10 mouse cellular contexts compared by ENCODE assay signal in genomic region chrY:872855-873549, GRCm38 (mm10). TPM values are rescaled to one million over a fixed set of nuclear protein-coding genes. Genes with fewer than 3 reads are reported as not detected.
DNase-seq lines count a peak whose midpoint lies in the region; ATAC-seq and TF ChIP-seq lines count a peak whose summit lies in the region.
"Had no signal": no experiment of that assay in that cellular context is flagged by ENCODE, and none has a peak within 500 bp of the region (broad histone marks: within the 10 kb centered on the region; RNA-seq: fewer than 3 reads in every experiment).

No protein-coding gene starts in this region.

- H3K27me3 ChIP-seq in heart, embryonic 12.5 days (replicated peaks) = no peaks in the 10 kb centered on the region
- H3K27me3 ChIP-seq in MEL (ENCODE audit: control insufficient read depth in 1 of 2, insufficient read depth in 2 of 2, low read length in 2 of 2) = no peaks in the 10 kb centered on the region
- H3K27me3 ChIP-seq in forebrain, embryonic 16.5 days (replicated peaks; ENCODE audit: control insufficient read depth, insufficient read depth, low read length) = no peaks in the 10 kb centered on the region
- H3K27me3 ChIP-seq in midbrain, embryonic 14.5 days (ENCODE audit: control insufficient read depth, insufficient read depth, low read length) = no peaks in the 10 kb centered on the region
- H3K27me3 ChIP-seq in thymus, adult 2 months (ENCODE audit: control insufficient read depth, insufficient read depth, low read length) = no peaks in the 10 kb centered on the region

- H3K9ac ChIP-seq in heart, embryonic 12.5 days = no peak overlapping the region
- no peak overlapping the region for H3K9ac ChIP-seq in MEL (ENCODE audit: control insufficient read depth, low read depth, low read length, poor library complexity, severe bottlenecking)
- H3K9ac ChIP-seq in forebrain, embryonic 16.5 days (replicated peaks; ENCODE audit: low read depth, low read length) = no peak overlapping the region; the same call in 1 of the 2 replicates
- H3K9ac ChIP-seq in midbrain, embryonic 14.5 days (replicated peaks; ENCODE audit: low read length) = no peak overlapping the region

- H3K79me2 ChIP-seq in MEL (ENCODE audit: control insufficient read depth, insufficient read depth, low read length, poor library complexity) = no peaks in the 10 kb centered on the region

- TF ChIP-seq EP300 in MEL (IDR thresholded peaks at IDR 0.05; ENCODE audit: low read depth in 1 of 2, low read length in 2 of 2) = no peak

- H3K27ac ChIP-seq in heart, embryonic 12.5 days (ENCODE audit: poor library complexity, severe bottlenecking) = no peak overlapping the region
- H3K27ac ChIP-seq in MEL (ENCODE audit: control insufficient read depth, low read depth, low read length) = no peak overlapping the region
- H3K27ac ChIP-seq in forebrain, embryonic 16.5 days (ENCODE audit: low read length) = peak overlapping the region; percentile 63; the same call in 1 of the 2 replicates
- H3K27ac ChIP-seq in midbrain, embryonic 14.5 days (replicated peaks; ENCODE audit: low read depth, low read length) = peak overlapping the region; percentile 39
- no peak overlapping the region for H3K27ac ChIP-seq in thymus, adult 2 months (ENCODE audit: control insufficient read depth, insufficient read depth, low read length)

- no peak for TF ChIP-seq POLR2A in MEL (IDR thresholded peaks at IDR 0.05; ENCODE audit: control insufficient read depth in 1 of 2, insufficient read depth in 1 of 2, low read depth in 1 of 2, low read length in 2 of 2, poor library complexity in 1 of 2)
- no peak for TF ChIP-seq POLR2A in thymus, adult 2 months (IDR thresholded peaks at IDR 0.05; ENCODE audit: control insufficient read depth, extremely low read depth, insufficient read depth, low read length, poor library complexity)

- no peak for TF ChIP-seq RAD21 in MEL (IDR thresholded peaks at IDR 0.05; ENCODE audit: low read depth, low read length)

- WGBS in heart, embryonic 12.5 days = 17% methylated on average over 8 of the region's 18 CpGs
- 24% methylated on average over 12 of the region's 18 CpGs for WGBS in forebrain, embryonic 16.5 days
- WGBS in midbrain, embryonic 14.5 days = 23% methylated on average over 11 of the region's 18 CpGs
- WGBS in thymus, adult 2 months = 37% methylated on average over 17 of the region's 18 CpGs

- TF ChIP-seq CTCF in MEL (IDR thresholded peaks at IDR 0.05 in 2 of 3, conservative IDR thresholded peaks at IDR 0.05 in 1 of 3; ENCODE audit: control insufficient read depth in 1 of 3, insufficient read depth in 1 of 3, low read depth in 2 of 3, low read length in 3 of 3, poor library complexity in 1 of 3, severe bottlenecking in 1 of 3) = no peak
- TF ChIP-seq CTCF in thymus, adult 2 months (IDR thresholded peaks at IDR 0.05; ENCODE audit: borderline replicate concordance, control insufficient read depth, extremely low read depth, insufficient read depth, low read length, poor library complexity) = no peak

- H3K36me3 ChIP-seq in heart, embryonic 12.5 days = no peaks in the 10 kb centered on the region
- no peaks in the 10 kb centered on the region for H3K36me3 ChIP-seq in MEL (ENCODE audit: control insufficient read depth in 1 of 2, insufficient read depth in 2 of 2, low read length in 2 of 2)
- H3K36me3 ChIP-seq in forebrain, embryonic 16.5 days (ENCODE audit: control insufficient read depth, insufficient read depth) = no peaks in the 10 kb centered on the region
- no peaks in the 10 kb centered on the region for H3K36me3 ChIP-seq in midbrain, embryonic 14.5 days (ENCODE audit: control insufficient read depth, insufficient read depth, low read length)
- H3K36me3 ChIP-seq in thymus, adult 2 months (ENCODE audit: control insufficient read depth, insufficient read depth, low read length) = no peaks in the 10 kb centered on the region

- no peaks in the 10 kb centered on the region for H3K4me1 ChIP-seq in heart, embryonic 12.5 days (replicated peaks)
- H3K4me1 ChIP-seq in MEL (ENCODE audit: control insufficient read depth in 1 of 2, insufficient read depth in 2 of 2, low read length in 2 of 2) = no peaks in the 10 kb centered on the region
- H3K4me1 ChIP-seq in forebrain, embryonic 16.5 days (replicated peaks; ENCODE audit: control insufficient read depth, insufficient read depth, low read length) = no peaks in the 10 kb centered on the region
- H3K4me1 ChIP-seq in midbrain, embryonic 14.5 days (ENCODE audit: control insufficient read depth, insufficient read depth, low read length) = no peaks in the 10 kb centered on the region
- no peaks in the 10 kb centered on the region for H3K4me1 ChIP-seq in thymus, adult 2 months (replicated peaks; ENCODE audit: control insufficient read depth, insufficient read depth, low read length)

- H3K4me3 ChIP-seq in heart, embryonic 12.5 days = no peak overlapping the region
- H3K4me3 ChIP-seq in MEL (ENCODE audit: control insufficient read depth in 1 of 2, insufficient read depth in 1 of 2, low read depth in 2 of 2, low read length in 2 of 2) = no peak overlapping the region
- H3K4me3 ChIP-seq in forebrain, embryonic 16.5 days (replicated peaks; ENCODE audit: low read length) = no peak overlapping the region; the same call in 1 of the 2 replicates
- H3K4me3 ChIP-seq in midbrain, embryonic 14.5 days (replicated peaks; ENCODE audit: low read depth, low read length) = peak overlapping the region; percentile 5; the same call in 1 of the 2 replicates
- no peak overlapping the region for H3K4me3 ChIP-seq in thymus, adult 2 months (ENCODE audit: control insufficient read depth, insufficient read depth, low read length)

- H3K4me2 ChIP-seq in heart, embryonic 12.5 days = peak overlapping the region; percentile 16; the same call in 1 of the 2 replicates
- H3K4me2 ChIP-seq in forebrain, embryonic 16.5 days (ENCODE audit: low read length) = peak overlapping the region; percentile 17; the same call in 1 of the 2 replicates
- peak overlapping the region; percentile 19; the same call in 1 of the 2 replicates for H3K4me2 ChIP-seq in midbrain, embryonic 14.5 days (ENCODE audit: low read length)

- no peaks in the 10 kb centered on the region for H3K9me3 ChIP-seq in heart, embryonic 12.5 days (replicated peaks)
- H3K9me3 ChIP-seq in MEL (replicated peaks; ENCODE audit: insufficient read depth, low read length) = no peaks in the 10 kb centered on the region
- no peaks in the 10 kb centered on the region for H3K9me3 ChIP-seq in forebrain, embryonic 16.5 days (ENCODE audit: control insufficient read depth, low read length)
- no peaks in the 10 kb centered on the region for H3K9me3 ChIP-seq in midbrain, embryonic 14.5 days (ENCODE audit: control insufficient read depth, low read length)

- no peak for ATAC-seq in heart, embryonic 12.5 days (ENCODE audit: insufficient number of reproducible peaks, low FRiP score)
- ATAC-seq in forebrain, embryonic 16.5 days = peak; percentile 80
- ATAC-seq in midbrain, embryonic 14.5 days (ENCODE audit: low FRiP score, low TSS enrichment) = no peak

- DNase-seq in heart, adult 9 months (ENCODE audit: low spot score in 2 of 2) = no peak
- peak; percentile 15 for DNase-seq in MEL (ENCODE audit: low read depth, low spot score)
- DNase-seq in midbrain, embryonic 14.5 days = peak; percentile 68
- DNase-seq in thymus, postnatal 4 days = no peak
- no peak for DNase-seq in thymus, adult 2 months
- DNase-seq in heart, adult 18-20 months = no peak
- DNase-seq: B cell, adult 2 months had no signal

TF ChIP-seq in MEL, 35 proteins besides CTCF, POLR2A, EP300 and RAD21:
- TF ChIP-seq CHD1 (IDR thresholded peaks at IDR 0.05; ENCODE audit: low read depth, low read length) (no peak), BHLHE40 (IDR thresholded peaks at IDR 0.05; ENCODE audit: borderline replicate concordance, low read depth, low read length) (no peak), MAZ (IDR thresholded peaks at IDR 0.05; ENCODE audit: low read depth, low read length) (no peak), ETS1 (IDR thresholded peaks at IDR 0.05; ENCODE audit: low read depth, low read length) (no peak), USF1 (IDR thresholded peaks at IDR 0.05; ENCODE audit: low read depth, low read length) (no peak), POLR2AphosphoS5 (IDR thresholded peaks at IDR 0.05; ENCODE audit: borderline replicate concordance, low read depth, low read length) (no peak), NRF1 (IDR thresholded peaks at IDR 0.05; ENCODE audit: insufficient read depth, low read depth, low read length, poor library complexity, severe bottlenecking) (no peak), CHD2 (IDR thresholded peaks at IDR 0.05; ENCODE audit: low read length) (no peak), ZNF384 (IDR thresholded peaks at IDR 0.05; ENCODE audit: low read depth, low read length) (no peak), ZKSCAN1 (IDR thresholded peaks at IDR 0.05; ENCODE audit: low read depth, low read length) (no peak), UBTF (IDR thresholded peaks at IDR 0.05; ENCODE audit: borderline replicate concordance, insufficient read depth, low read depth, low read length) (no peak), TAL1 (IDR thresholded peaks at IDR 0.05; ENCODE audit: low read length) (no peak), JUND (IDR thresholded peaks at IDR 0.05; ENCODE audit: low read depth, low read length) (no peak), SIN3A (IDR thresholded peaks at IDR 0.05; ENCODE audit: low read length) (no peak)

RNA-seq across cellular contexts. Expression of gene Kdm5d, which starts 24.6 kb away (rescaled TPM):
- polyA plus RNA-seq in heart, embryonic 12.5 days (2016; fragmentation: Nextera tagmentation; extraction: Ambion mirVana) = 7.7 TPM in 2 replicates
- total RNA-seq in MEL (2012; rRNA removed) = 5.0 and 5.5 TPM in 2 replicates
- polyA plus RNA-seq in MEL (2012; ENCODE audit: insufficient read depth in 1 of 2, insufficient read length in 2 of 2, low read depth in 1 of 2, low replicate concordance in 2 of 2, missing spikeins in 1 of 2) = 1 to 10 TPM in 1 of 2 experiments, not detected in 1; 3.4 TPM
- 7.4 and 12.3 TPM in 2 replicates for polyA plus RNA-seq in forebrain, embryonic 16.5 days (2015; fragmentation: Nextera tagmentation; extraction: Ambion mirVana)
- 28.9 TPM in 1 of 2 replicates, not detected in the other for polyA plus RNA-seq in midbrain, embryonic 14.5 days (2014; fragmentation: Nextera tagmentation; extraction: Ambion mirVana)
- 9.5 TPM in 1 of 2 replicates, not detected in the other for polyA plus RNA-seq in thymus, adult 2 months (2012; rRNA removed)
- 1 to 10 TPM in 1 of 2 experiments, not detected in 1; 9.4 TPM for total RNA-seq in heart, adult 18-20 months (2021)

RNA-seq across cellular contexts. Expression of gene Uba1y, which starts 54.6 kb away (rescaled TPM):
- not detected in 2 replicates for polyA plus RNA-seq in heart, embryonic 12.5 days (2016; fragmentation: Nextera tagmentation; extraction: Ambion mirVana)
- total RNA-seq in MEL (2012; rRNA removed) = not detected in 2 replicates
- polyA plus RNA-seq in MEL (2012; ENCODE audit: insufficient read depth in 1 of 2, insufficient read length in 2 of 2, low read depth in 1 of 2, low replicate concordance in 2 of 2, missing spikeins in 1 of 2) = not detected
- polyA plus RNA-seq in forebrain, embryonic 16.5 days (2015; fragmentation: Nextera tagmentation; extraction: Ambion mirVana) = 0.09 and 0.14 TPM in 2 replicates
- polyA plus RNA-seq in midbrain, embryonic 14.5 days (2014; fragmentation: Nextera tagmentation; extraction: Ambion mirVana) = 0.29 TPM in 1 of 2 replicates, not detected in the other
- polyA plus RNA-seq in thymus, adult 2 months (2012; rRNA removed) = not detected in 2 replicates
- not detected for total RNA-seq in heart, adult 18-20 months (2021)
- total RNA-seq: gastrocnemius, adult 8-10 months had no signal

Comparison
In these comparisons a context has a peak if more than half of its experiments do, and no peak if none do; other contexts are left out.
1. H3K27ac ChIP-seq: peak in forebrain, embryonic 16.5 days (single experiment) and midbrain, embryonic 14.5 days (single experiment); none in heart, embryonic 12.5 days (single experiment), MEL (single experiment) and thymus, adult 2 months (single experiment).
2. DNase-seq: peak in MEL (single experiment) and midbrain, embryonic 14.5 days (single experiment); none in heart, adult 9 months (0 of 2), thymus, postnatal 4 days (single experiment), thymus, adult 2 months (single experiment) and heart, adult 18-20 months (0 of 2).
3. Peak in every context shown above with its lines, with median percentiles within 50 percentile points of each other: H3K4me2 ChIP-seq.